Mouse (Mus musculus): ENCODE measurements around the gene Pcdh20.
A peak's percentile ranks its signal among the peaks of the same experiment; 100 is the strongest.

Pcdh20 gene

DNA sequence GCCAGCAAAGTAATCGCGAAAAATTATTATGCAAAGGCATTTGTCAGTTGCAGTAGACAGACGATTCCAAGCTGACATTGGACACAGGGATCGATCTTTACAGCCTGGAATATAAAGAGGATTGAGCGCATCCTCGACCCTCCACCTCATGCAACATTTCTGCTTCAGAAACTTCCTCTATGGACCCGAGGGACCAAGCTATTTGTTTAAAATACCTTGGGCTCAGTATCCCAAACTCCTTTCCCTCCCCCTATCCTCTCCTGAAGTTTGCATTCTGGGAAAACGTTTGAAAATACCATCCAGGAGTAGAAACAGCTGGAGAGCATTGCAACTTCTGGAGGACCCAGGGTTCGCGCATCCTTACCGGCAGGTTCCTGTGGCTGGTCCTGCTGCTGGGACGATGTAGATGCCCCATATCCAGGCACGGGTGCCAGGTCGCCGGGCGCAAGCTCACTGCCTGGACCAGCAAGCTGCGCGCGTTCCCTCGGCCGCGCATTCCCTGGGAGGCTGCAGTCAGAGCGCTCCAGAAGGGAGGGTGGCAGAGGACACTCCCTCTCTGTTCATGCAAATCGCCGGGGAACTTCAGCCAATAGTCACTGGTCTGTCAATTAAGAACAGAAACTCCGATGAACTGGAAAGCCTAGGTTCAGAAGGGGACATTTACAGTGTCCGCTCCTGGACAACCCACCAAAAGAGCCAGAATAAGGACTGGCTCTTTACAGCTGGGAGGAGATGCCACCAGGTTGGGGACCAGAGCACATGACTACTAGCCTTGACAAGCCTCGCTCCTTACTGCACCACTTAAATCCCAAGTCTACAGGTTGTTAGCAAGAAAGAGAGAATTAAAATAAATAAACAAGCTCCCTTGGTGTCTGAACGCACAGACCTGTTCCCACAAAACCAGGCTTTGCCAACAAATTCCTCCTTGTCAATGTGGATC, at the start of gene Pcdh20:
TSS of gene Pcdh20 (minus strand) at position 902 of the 940 bp plus-strand sequence.
- peak; percentile 28 to 46 for DNase-seq

- DNase-seq: no peak
Measured at GRCm38 (mm10) chr14:88479909-88480308, 8.7 kb upstream of the Pcdh20 start.

DNA sequence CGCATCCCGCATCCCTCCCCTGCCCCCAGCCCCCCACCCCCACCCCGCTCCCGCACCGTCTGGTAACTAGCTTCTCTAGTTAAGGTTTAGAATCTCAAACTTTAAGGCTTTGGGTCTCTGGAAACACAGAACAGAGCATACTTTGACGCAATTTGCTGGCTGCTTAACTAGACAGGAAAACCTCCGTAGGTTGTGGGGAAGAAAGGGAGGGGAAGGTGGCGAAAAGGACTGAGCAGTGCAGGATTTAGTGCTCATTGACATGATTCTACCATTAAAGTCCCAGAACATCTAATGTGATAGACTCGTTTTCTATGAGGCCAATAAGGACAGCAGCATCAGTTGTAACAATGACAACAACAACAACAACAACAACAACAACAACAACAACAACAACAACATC, 1.2 kb downstream of the Pcdh20 start:
- DNase-seq: no peak

DNA sequence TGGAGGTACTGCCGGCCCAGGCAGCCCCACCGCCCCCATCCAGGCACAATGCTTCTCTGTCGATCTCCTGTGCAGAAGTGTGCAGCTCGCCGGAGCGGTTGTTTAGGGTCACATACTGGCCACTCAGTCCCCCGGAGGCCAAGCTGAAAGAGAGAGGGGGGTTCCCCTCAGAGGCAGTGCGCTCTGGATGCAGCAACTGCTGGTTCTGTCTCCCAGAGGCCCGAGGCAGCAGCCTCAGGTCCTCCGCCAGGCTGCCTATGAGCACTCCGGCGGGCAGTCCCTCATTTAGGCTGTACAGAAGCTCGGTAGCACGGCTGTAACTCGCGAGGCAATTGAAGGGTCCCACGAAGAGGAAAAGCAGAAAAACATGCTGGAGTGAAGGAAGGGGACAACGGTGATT, 1.8 kb downstream of the Pcdh20 start:
- peak in 1 of 2 experiments; percentile 26 for DNase-seq

GRCm38 (mm10) chr14:88466416-88466815, 4.8 kb downstream of the Pcdh20 start:
- no peak for DNase-seq

DNA sequence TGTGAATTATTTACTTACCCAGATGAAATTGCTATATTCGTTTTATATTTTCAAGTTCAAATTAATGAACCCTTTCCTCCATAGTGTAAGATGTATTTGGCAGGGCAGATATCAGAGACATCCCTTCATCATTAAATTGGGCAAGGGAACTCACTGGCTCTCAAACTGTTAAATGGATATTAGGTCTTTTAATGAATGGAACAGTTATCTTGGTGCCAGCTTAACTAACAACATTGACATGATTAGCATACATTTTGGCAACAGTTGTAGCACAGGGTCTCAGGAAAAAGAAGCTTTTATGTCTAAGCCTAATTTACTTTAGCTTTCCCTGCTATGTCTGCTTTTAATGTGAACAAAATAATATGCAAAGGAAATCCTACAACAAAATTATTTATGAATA, 6.8 kb downstream of the Pcdh20 start:
- DNase-seq: no peak

DNA sequence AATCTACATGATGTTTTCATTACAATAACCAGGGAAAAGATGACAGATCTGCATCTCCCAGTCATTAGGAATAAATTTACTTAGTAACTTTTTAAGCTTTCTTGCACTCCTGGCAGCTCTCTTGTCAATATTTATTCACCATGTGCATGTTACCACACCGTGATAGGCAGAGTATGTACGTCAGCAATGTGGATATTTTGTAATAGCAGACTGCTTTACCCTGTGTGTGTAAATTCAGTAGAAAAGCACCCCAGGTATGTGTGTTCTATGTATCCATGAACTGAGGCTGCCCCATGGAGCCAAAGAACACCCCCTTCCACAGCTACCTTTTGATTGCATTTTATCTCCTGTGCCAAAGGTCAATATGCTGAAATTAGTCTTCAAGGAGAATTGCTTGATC, 7.8 kb downstream of the Pcdh20 start:
- no peak for DNase-seq

DNA sequence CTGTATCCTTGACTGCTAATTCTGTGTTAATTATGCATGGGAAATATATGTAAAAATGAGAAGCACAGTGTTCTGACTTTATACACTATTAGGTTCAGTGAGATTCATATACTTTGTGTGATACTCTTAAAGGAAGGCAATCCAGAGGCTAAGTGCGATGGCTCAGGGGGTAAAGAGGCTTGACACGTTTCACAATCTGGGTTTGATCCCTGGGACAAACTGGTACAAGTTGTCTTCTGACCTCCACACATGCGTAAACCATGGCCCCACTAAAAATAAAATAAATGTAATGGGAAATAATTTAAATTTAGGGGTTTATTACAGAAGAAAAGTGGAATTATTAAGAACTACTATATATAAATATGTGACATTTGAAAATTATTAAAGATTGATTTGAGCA, 8.3 kb downstream of the Pcdh20 start:
- no peak for DNase-seq

GRCm38 (mm10) chr14:88460705-88461104, 10.5 kb downstream of the Pcdh20 start:
- DNase-seq: no peak

DNA sequence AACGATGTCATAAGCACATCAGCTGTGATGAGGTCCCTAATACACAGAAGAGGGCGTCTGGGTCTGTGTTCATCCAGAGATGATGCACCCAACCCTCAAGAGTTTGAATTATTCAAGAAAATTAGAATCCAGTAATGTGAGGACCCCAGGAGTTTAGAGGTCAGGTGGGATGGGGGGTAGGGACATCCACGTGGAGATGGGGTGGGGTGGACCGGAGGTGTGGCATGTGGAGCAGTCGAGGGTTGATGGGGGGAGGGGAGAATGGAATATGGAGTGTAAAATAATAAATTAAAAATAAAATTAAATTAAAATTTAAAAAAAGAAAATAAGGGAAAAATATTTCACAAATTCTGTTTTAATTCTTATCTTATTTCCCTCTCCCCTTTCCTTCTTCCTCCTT, 27.9 kb downstream of the Pcdh20 start:
- DNase-seq: no peak

DNA sequence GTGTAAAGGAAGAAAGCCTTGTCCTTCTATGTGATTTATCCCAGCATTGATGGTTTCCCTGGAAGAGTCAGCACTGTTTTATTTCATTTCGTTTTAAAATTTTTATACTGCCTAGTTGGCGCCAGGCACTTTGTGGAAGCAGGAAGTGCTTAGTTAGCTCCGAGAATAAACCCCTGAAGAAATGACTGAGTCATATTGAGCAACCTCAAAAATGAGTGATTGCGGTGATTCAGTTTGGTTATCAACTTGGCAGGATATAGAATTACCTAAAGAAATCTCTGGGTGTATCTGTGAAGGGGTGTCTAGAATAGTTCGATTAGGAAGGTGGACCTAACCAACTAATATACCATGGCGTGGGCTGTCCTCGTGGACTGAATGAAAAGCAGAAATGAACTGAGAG, 41.8 kb downstream of the Pcdh20 start:
- no peak for DNase-seq

- DNase-seq: no peak
Measured at GRCm38 (mm10) chr14:88427370-88427769, 43.8 kb downstream of the Pcdh20 start.
